Mouse (Mus musculus): ENCODE results near the gene Foxf2.

Gene Foxf2

DNA sequence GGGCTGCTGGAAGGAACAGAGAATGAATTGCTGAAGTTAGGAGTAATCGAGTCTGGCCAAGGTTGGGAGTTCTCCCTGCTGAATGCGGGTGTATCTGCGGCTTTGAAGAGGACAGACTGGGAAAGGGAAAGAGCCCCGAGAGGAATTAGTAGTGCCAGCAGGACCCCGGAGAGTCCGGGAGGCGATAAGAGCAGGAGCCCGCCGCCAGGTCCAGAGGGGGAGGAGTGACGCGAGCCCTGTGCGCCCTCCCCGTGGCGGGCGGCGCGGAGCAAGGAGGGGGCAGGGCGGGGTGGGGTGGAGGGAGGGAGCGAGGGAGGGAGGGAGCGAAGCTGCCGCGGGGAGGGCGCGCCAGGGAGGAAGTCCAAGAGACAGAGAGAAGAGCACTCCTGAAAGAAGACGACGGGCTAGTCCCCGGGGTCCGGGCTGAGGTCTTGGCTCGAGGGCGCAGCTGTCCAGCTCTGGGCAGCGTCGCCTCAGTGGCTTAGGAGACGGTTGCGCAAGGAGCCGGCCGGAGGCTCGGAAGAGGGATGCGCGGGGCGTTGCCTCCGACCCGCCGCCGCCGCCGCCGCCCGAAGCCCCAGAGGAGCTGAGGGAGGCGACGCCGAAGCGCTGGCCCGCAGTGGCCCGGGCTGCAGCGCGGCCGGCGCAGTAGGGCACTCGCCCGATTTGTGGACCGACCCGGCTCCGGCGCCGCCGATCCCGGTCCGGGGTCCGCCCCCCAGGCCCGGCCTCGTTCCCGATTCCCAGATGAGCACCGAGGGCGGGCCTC is at the start of gene Foxf2:
Foxf2 (plus strand) TSS at position 484 of the 769 bp plus-strand sequence.
- in situ Hi-C loops (cut with MboI, MseI) = loop anchor here (5.0 kb wide), 3 partner anchors 63 to 1073 kb away; no protein-coding TSS in a partner anchor

GRCm38 (mm10) chr13:31576696-31577095 is 48.9 kb upstream of the Foxf2 start:
- in situ Hi-C loops (cut with MboI, MseI) = no loop called here

- in situ Hi-C loops (cut with MboI, MseI) = no loop called here
Measured at GRCm38 (mm10) chr13:31577576-31577975, 48.0 kb upstream of the Foxf2 start.

DNA sequence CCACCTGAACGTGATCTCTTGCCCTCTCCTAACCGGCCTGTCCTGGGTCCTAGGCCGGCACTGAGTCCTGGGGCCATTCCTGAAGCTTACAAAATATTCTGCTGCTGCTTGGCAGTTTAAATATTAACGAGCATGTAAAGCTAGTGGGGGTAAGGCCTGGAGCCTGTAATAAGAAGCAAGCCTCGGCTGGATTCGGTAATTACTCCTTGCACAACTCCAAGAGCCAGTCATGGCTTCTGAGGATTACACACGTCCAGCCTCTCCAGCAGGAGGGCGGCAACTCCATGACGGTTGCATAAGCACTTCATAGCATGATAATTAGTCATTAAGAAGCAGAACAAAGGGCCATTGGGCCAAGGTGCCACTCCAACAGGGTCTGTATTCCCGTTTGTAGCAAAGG is 47.2 kb upstream of the Foxf2 start:
- in situ Hi-C loops (cut with MboI, MseI) = no loop called here

- in situ Hi-C loops (cut with MboI, MseI) = no loop called here
Measured at GRCm38 (mm10) chr13:31579866-31580265, 45.8 kb upstream of the Foxf2 start.

GRCm38 (mm10) chr13:31587341-31587740 is 38.3 kb upstream of the Foxf2 start:
- in situ Hi-C loops (cut with MboI, MseI) = no loop called here

- in situ Hi-C loops (cut with MboI, MseI) = no loop called here
Measured at GRCm38 (mm10) chr13:31599576-31599975, 26.0 kb upstream of the Foxf2 start.

GRCm38 (mm10) chr13:31603964-31604363 is 21.7 kb upstream of the Foxf2 start:
- in situ Hi-C loops (cut with MboI, MseI) = no loop called here

GRCm38 (mm10) chr13:31614724-31615465 is 10.7 kb upstream of the Foxf2 start:
- in situ Hi-C loops (cut with MboI, MseI) = loop anchor here in 1 of 2 experiments (5.0 kb wide), 1 partner anchor 528 kb away; no protein-coding TSS in a partner anchor

GRCm38 (mm10) chr13:31615561-31616165 is 10.0 kb upstream of the Foxf2 start:
- in situ Hi-C loops (cut with MboI, MseI) = loop anchor here in 1 of 2 experiments (5.0 kb wide), 1 partner anchor 528 kb away; no protein-coding TSS in a partner anchor

DNA sequence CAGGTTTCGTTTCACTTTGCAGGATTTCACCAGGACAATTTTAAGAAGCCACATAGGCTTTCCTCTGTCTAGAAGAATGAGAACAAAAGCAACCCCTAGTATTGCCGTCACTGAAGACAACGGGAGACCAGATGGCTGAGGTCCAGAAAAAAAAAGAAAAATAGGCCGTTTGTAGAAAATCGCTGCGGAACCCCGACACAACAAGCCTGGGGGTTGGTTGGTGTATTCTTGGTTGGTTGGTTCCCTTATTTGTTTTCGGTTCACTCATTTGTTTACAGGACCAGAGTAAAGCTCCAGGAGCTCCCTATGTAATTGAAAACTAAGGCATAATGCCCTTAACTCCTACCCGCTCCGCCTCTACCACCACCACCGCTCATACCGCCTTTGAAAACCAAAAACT is 7.6 kb upstream of the Foxf2 start:
- in situ Hi-C loops (cut with MboI, MseI) = loop anchor here in 1 of 2 experiments (5.0 kb wide), 1 partner anchor 531 kb away; no protein-coding TSS in a partner anchor

DNA sequence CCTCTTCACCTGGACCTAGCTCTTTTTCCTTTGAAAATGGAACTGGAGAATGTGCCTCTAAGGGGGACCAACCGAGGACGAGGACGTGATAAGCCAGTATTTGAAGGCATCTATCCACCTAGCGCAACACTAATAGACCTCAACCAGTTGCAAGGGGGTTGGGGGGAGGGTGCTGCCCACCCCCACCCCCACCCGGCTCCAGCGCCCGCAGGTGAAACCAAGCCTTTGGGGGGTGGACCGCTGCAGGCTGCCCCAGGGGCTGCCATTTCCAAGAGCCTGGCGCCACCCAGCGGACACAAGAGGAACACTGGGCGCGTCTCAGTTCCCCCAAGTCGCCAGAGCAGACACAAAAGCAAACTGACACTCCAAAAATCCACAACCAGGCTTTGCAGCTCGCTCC is 7.2 kb upstream of the Foxf2 start:
- in situ Hi-C loops (cut with MboI, MseI) = loop anchor here in 1 of 2 experiments (5.0 kb wide), 1 partner anchor 531 kb away; no protein-coding TSS in a partner anchor

DNA sequence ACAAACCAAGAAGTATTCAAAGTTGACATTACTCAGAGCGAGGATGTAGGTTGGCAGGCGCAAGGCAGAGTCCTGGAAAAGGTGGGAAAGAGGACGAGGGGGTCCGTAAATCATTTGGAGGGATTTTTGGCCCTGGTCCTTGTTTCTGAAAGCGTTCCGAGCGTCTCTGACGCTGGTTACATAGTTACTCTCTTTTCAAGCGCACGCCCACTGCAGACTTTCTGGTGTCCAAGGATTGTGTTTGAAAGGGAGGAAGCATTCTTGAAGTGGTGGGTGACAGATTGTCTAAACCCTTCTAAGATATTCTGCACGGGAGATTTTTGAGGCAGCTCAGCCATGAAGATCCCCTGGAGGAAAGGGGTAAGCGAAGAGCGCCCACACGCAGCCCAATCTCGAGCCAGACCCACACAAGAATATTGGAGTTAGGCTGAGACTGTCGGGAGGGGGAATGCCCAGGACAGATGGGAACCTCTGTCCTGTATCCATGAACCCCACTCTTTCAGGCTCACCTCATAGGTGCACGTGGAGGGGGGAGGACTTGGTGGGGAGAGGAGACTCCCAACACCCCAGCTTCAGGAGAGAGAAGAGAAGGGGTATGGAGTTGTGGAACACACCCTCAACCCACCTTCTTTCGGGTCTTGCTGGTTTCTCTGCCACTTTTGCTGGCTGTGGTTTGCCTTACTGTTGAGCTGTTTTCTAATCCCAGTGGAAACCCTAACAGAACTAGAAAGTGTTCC is 6.5 kb upstream of the Foxf2 start:
- in situ Hi-C loops (cut with MboI, MseI) = loop anchor here in 1 of 2 experiments (5.0 kb wide), 1 partner anchor 532 kb away; no protein-coding TSS in a partner anchor

- in situ Hi-C loops (cut with MboI, MseI) = loop anchor here in 1 of 2 experiments (5.0 kb wide), 1 partner anchor 533 kb away; no protein-coding TSS in a partner anchor
Measured at GRCm38 (mm10) chr13:31619826-31620498, 5.7 kb upstream of the Foxf2 start.

GRCm38 (mm10) chr13:31620499-31620847 is 5.1 kb upstream of the Foxf2 start:
- in situ Hi-C loops (cut with MboI, MseI) = no loop called here

GRCm38 (mm10) chr13:31620937-31621336 is 4.7 kb upstream of the Foxf2 start:
- in situ Hi-C loops (cut with MboI, MseI) = no loop called here

DNA sequence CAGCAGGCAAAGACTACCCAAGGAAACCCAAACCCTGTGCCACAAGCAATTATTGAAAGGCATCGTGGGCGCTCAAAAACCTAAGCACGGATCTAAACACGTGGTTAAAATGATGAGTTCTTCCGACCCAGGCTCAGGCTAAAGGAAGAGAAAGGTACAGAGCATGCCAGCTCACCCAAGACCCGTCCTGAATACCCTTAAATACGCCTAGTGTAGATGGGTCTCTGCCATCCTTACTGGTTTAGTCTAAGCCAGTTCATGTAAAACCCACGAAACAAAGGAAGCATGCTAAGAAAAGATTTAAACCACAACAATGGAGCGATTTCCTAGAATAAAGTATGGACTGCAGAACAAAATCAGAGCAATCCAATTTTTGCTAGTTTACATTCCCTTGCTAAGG is 3.9 kb upstream of the Foxf2 start:
- in situ Hi-C loops (cut with MboI, MseI) = no loop called here

DNA sequence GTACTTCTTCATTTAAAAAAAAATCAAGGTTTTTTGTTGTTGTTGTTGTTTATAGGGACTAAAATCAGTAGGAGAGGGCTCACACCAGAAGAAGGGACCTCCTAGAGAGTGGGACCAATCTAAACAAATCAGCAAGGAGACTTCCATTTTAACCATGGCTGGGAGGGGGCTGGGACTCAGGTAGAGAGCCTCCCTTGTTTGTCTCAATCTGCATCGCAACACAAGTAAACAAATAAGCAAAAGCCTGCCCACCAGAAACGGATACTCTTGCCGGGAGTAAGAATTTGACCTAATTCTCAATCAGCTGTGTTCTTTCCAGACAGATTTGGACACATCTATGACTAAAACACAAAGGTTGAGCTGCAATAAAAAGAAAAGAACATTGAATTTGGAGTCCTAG is 3.2 kb upstream of the Foxf2 start:
- in situ Hi-C loops (cut with MboI, MseI) = no loop called here

DNA sequence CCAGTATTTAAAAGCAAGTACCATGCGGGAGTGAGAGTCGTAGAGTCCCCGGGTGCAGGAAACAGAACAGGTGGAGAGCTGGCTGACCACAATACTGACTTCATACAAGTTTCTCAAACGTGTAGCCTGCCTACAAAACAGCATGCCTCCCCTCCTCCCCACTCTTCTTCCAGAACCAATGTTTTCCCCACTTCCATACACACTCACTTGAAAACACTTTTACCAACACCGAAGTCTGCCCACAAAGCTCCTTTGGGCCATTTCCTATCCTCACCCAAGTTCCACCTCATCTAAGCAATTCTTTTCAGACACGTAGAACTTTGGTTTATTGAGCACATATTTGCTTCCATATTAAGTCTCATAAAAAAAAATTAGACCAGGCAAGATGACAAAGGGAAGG is 2.3 kb upstream of the Foxf2 start:
- in situ Hi-C loops (cut with MboI, MseI) = no loop called here
